Mouse (Mus musculus) forelimb bud, embryonic 11.5 days (tissue): ENCODE data around the gene Adam23.
"Not testable (repeated sequence)": the region's sequence is repeated elsewhere in the genome, so short reads cannot be mapped to it uniquely, and the experiment has no call there.

Experiments
- DNase-seq: peaks from one replicate; pipeline ENCODE4 v3.0.0-alpha.2; 2012; ENCODE audit warnings: low read depth, low spot score

Gene Adam23

DNA sequence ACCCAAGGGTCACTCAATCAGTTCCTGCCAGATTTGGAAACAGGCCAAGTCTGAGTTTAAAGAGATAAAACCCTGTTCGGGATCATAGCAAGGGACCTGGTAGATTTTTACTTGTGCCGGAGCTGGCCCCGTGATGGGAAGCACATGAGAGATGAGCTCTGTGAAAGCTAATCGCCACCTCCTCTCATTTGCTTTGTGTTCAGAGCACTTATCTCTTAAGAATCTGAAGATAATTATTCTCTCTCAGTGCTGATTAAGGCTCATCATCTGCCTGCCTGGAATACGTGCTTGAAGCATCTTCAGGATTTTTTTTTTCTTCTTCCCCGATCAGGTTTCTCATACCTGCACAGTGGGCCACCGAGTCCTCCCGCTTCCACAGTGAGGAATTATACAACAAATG is 133.5 kb downstream of the Adam23 start:
- no peak for DNase-seq

DNA sequence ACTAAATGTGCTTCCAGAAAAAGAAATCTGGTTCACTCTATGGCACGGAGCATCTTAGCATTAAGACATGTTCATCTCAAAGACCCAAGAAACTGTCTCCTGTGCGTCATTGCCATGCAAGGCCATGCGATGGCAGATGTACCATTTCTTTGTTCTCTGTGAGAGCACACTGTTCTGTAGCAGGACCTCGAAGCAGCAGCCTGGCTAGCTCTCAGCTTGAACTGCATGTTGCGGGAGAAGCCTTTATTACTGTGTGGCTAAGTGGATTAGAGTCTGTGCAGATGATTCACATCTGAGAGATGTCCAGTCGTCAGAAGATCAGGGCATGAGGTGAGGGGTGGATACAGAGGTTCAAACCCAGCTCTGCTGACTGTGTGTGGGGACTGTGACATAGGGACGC is 141.2 kb downstream of the Adam23 start:
- no peak for DNase-seq

DNA sequence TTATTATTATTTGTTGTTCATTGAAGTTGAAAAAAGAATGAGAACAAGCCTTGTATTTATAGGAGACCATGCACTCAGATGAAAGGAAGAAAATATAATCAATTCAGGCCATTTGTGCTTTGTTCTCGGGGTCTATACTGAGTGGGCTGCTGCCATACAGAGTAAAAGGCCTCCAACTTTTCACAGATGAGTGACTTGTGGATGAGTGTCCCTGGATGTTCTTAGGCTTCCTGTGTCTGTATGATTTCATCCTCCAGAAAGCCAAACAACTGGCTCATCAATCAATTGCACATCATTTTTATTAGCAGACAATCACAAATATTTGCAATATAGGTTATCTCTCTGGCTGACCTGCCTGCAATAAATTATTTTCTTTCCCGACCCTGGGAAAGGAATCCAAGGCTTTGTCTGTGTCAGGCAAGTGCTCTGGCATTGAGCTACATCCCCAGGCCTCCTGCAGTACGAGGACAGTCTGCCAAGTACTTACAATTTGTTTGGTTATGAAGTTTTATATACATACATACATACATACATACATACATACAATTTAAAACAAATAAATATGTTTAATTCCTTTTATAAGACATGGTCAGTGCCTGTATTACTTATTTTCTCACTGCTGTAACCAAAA is 158.3 kb downstream of the Adam23 start:
- DNase-seq = no peak

DNA sequence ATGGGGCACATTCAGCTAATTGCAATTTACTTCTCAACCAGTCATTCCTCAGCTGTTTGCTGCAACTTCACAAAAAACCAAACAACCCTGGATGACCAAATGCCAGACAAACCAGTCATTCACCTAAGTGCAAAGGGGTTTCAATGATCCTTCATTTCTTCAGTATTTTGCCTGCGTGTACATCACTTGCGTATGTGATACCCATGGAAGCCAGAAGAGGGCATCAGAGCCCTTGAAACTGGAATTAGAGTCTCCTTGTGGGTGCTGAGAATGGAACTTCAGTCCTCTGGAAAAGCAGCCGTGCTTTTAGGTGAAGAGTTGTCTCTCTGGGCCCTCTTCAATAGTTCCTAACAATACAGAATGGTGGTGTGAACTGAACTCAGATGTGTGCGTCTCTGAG is 163.9 kb downstream of the Adam23 start:
- no peak for DNase-seq

DNA sequence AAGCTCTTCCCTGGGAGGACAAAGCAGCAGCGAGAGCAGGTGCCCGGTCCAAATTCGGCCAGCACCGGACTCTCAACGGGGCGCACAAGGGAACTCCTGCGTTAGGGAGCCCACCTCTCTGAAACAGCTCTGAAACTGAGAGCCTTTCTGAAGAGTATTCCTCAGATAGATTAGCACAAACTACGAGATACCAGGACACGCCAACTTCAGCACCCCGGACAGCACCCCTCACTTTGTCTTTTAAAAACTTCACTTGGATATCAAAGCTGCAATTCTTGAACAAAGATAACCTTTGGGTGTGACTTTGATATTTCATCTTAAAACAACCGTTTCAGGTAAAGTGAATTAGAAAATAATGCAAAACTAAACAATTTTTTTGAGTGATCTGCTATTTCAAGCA is 168.9 kb downstream of the Adam23 start:
- peak; percentile 76 for DNase-seq

DNA sequence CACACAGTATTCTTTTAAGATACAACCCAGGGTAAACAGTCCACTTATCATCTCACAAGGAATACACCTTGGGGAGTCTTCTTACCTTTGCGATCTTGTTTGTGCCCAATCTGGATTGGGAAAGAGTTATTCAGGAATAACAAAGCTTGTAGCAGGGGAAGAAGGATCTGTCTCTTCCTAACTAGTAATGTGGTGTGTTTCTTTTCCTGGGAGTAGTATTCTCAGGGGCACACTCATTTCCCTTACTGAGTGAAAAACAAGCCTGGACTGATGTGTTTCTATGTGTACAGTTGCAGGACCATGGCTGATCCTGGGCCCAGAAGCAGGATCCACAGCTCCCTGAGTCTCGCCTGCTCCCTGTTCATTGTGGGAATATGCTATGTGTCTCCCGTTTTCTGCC is 170.0 kb downstream of the Adam23 start, which contains the start of gene Gm39653:
TSS of gene Gm39653 (plus strand) at position 301 of the 400 bp plus-strand sequence.
- DNase-seq = no peak

DNA sequence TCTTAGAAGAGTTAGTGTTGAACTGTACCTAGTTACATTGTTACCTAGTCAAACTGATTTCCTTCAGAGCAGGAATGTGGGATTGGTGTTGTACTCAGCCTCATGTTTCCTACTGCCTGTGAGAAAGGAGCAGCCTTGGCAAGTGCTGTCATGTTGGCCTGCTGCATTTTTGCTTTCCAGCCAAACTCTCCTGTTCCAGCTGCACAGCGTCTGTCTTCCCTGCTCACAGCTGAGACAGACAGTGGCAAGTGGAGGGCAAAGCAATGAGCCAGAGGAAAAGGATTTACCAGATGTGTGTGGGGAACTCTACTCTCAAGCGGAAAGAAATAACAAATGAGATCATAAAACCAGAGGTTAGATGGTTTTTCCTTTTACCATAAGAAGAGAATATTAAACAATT is 182.5 kb downstream of the Adam23 start:
- DNase-seq = peak; percentile 5

DNA sequence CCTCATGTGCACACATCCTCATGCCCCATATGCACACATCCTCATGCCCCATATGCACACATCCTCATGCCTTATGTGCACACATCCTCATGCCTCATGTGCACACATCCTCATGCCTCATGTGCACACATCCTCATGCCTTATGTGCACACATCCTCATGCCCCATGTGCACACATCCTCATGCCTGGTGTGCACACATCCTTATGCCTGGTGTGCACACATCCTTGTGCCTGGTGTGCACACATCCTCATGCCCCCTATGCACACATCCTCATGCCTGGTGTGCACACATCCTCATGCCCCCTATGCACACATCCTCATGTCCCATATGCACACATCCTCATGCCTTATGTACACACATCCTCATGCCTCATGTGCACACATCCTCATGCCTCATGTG is 184.7 kb downstream of the Adam23 start:
- DNase-seq = not testable (repeated sequence)

DNA sequence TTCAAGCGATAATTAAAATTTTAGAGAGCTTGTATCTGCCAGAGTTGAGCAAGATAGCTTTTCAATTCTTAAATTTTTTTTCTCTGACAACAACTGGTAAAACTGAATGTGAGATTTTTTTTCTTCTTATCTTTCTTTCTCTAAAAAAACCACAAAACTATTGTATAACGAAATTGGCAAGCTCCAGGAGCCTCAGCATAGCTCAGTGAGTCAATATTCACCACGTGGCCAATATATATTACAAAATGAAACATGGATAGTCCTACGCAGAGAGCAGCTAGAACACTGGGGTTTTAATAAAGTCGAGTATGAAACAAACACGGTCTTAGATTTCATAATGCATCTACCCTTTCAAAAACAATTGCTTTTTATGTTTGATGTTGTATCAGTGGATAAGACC is 194.2 kb downstream of the Adam23 start:
- no peak for DNase-seq
